Mouse (Mus musculus): Measurements from ENCODE around the gene Ch25h.

Gene Ch25h

GRCm38 (mm10) chr19:34474991-34475971 is at the start of gene Ch25h:
Gene Ch25h (minus strand): TSS chr19:34475164.
- DNase-seq: peak; percentile 31 to 40

GRCm38 (mm10) chr19:34524646-34525045 is 49.7 kb upstream of the Ch25h start:
- DNase-seq: no peak

DNA sequence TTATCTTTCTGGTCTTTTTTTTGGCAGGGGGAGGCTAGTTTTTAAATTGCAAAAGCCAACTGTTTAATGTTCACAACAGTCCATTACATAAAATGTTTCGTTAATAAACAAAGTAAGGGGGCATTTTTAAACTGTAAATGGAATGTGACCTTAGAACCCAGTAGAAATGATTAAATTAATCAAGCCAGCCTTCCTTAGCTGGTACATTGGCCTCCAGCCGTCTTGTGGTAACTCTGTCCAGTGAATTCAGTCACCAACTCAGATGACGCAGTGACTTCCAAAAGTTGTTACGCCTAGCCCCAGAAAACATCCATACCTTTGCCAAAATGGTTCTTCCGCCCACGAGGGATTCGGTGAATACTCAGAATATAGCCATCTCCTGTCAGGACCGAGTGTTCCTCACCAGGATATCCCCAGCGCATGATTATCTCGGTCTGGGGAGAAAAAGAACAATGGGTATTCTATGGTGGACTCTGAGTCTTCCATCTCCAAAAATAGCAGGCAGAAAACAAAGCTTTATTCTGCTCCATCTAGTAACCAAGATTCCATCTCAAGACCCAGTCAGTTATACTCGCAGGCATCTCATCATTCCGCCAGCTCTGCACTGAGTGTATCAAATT is 48.3 kb upstream of the Ch25h start:
- no peak for DNase-seq

- DNase-seq: no peak
Measured at GRCm38 (mm10) chr19:34521978-34522377, 47.0 kb upstream of the Ch25h start.

GRCm38 (mm10) chr19:34521361-34521760 is 46.4 kb upstream of the Ch25h start:
- DNase-seq: no peak

- DNase-seq: no peak
Measured at GRCm38 (mm10) chr19:34520051-34520450, 45.1 kb upstream of the Ch25h start.

DNA sequence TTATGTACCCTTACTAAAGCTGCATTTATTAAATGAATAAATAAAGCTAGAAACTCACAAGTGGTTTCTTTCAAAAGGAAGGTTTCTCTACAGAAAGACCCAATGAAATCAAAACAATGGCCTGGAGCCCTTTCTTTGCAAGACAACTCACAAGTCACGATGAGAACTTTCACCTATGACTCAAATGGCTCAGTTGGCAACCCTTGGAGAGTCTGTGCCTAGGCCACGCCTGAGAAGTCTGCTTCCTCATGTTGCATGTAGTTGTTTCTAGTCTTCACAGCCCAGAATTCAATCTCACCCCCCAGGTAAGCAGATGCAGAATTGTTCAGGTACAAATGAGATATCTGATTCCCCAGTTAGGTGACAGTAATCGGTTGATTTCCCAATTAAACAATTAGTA is 44.7 kb upstream of the Ch25h start:
- no peak for DNase-seq

GRCm38 (mm10) chr19:34518786-34519185 is 43.8 kb upstream of the Ch25h start:
- DNase-seq: no peak

- DNase-seq: peak; percentile 33 to 61
Measured at GRCm38 (mm10) chr19:34517812-34518594, 43.0 kb upstream of the Ch25h start.

GRCm38 (mm10) chr19:34517197-34517596 is 42.2 kb upstream of the Ch25h start:
- no peak for DNase-seq

GRCm38 (mm10) chr19:34516346-34516745 is 41.4 kb upstream of the Ch25h start:
- DNase-seq: no peak

DNA sequence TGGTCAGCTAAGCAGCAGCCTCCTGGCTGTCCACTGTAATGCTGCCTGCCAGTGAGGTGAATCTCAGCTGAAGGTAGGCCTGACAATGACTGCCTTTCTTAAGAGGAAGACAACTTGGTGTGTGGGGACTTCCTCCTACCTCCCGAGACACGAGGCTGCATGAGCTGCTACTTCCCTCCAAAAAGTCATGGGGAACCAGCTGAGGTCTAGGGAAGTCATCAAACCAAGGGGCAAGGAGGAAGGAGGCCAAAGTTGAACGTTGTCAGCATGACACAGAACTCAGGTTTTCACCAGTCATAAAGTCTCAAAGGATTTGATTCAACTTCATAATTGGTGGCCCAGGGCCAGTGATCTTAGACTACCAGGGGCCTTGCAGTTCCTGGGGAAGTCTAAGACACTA is 40.7 kb upstream of the Ch25h start:
- DNase-seq: no peak

DNA sequence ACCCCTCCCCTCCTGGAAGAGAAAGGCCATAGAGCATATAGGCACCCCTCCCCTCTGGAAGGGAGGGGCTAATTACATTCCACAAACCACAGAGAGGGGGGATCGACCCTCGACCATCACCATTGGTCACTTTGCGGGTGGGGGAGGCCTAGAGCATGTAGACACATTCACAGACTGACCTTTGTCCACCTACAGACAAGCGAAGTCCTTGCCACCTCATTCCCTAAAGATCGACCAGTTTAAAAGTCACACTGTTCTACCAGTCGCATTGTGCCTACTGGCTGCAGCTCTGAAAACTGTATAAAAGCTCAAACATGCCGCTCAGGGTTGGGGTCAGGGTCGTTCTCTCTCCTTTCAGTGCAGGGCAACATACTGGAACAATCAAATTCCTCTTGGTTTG is 36.6 kb upstream of the Ch25h start:
- DNase-seq: no peak

GRCm38 (mm10) chr19:34510717-34511116 is 35.8 kb upstream of the Ch25h start:
- no peak for DNase-seq

GRCm38 (mm10) chr19:34505161-34505721 is 30.3 kb upstream of the Ch25h start:
- DNase-seq: no peak

DNA sequence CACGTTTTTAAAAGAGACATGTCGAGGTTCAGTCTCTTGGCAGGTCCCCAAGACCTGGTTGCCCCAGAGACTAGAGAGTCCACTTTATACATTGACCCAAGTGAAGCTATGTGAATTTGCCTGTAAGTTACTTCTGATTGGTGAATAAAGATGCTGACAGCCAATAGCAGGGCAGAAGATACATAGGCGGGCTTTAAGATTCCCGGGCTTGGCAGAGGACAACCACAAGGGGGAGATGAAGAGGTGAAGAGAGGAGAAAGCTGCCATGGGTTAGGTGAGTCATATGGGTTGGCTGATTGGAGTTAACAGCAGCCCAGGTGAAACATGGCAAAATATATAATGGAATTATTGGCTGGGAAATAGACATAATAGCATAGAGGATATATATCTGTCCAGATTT is 25.8 kb upstream of the Ch25h start:
- DNase-seq: peak; percentile 47 to 65

DNA sequence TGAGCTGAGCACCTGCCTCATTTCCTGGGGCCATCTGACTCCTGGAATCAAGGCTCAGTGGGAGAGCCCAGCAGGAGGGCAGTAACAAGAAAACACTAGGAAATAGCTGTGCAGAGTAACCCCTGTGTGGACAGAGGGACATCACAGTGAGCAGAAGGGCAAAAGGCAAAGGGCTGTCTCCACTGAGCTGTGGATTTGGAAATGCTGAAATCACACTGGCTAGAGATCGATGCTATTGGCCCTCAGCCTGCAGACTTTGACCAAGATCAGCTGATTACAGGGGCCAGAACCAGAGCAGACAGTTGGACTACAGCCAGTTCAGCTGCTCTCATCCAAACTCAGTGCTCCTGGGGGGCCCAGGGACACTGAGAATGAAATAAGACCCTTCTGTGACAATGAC is 21.4 kb upstream of the Ch25h start:
- no peak for DNase-seq

DNA sequence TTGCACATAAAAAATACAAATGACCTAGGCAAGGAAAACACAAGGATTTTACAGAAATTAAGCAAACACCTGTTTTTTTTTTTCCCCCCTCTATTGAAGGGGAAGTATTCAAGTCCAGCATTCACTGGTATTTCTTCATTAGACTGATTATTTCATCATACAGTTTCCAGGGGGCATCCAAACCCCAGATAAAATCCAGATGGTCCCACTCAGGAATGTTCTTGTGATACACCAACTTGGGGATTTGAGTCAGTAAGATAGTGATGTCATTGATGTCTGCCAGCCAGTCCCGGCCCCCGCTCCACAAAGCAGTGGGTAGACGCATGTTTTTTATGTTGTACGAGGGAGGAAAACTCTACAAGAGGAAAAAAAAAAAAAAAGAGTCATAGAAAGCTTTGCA is 18.9 kb upstream of the Ch25h start:
- no peak for DNase-seq

GRCm38 (mm10) chr19:34483547-34483946 is 8.6 kb upstream of the Ch25h start:
- DNase-seq: peak in 1 of 2 experiments; percentile 31

DNA sequence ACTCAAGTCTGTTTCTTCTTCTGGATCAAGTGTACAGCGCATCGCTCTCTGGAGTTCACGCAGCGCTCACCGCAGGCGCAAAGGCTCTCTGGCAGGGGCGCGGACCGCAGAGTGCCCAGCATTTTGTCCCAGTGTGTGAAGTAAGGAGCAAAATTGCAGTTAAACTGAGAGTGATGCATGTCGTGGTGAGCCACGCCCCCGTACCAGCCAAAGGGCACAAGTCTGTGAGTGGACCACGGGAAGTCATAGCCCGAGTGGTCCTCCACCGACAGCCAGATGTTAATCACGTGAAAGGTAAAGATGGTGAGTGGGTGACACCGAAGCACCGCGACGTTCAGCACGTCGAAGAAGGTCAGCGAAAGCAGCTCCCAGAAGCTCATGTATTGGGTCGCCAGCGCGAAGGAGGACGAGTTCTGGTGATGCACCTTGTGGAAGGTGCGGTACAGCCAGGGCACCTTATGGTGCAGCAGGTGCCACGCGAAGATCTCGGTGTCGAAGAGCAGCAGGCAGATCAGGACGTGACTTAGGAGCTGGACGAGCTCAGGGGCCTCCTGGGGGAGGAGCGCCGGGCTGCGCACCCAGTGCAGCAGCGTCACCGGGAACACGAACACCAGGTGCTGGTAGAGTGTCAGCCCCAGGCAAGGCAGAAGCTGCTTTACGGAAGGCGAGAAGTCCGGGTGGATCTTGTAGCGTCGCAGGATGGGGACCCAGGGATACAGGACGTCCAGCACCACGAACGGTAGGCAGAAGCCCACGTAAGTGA is 555 bp downstream of the Ch25h start:
- peak in 1 of 2 experiments; percentile 27 for DNase-seq

DNA sequence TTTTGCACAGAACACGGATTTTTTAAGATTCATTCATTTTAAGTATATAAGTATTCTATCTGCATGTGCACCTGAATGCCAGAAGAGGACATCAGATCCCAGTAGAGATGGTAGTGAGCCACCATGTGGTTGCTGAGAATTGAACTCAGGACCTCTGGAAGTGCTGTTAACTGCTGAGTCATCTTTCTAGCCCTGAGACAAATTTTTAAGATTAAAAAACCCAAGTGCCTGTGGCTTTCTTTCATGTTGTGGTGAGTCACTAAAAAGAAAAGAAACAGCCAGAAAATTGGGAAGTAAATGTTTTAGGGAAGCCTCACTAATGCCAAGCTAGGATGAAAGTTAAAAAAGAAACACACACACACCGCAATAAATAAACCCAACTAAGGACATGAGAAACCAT is 3.3 kb downstream of the Ch25h start:
- no peak for DNase-seq

- DNase-seq: no peak
Measured at GRCm38 (mm10) chr19:34468794-34469193, 6.2 kb downstream of the Ch25h start.
